Mouse (Mus musculus) forebrain, embryonic 12.5 days (tissue): ENCODE measurements at regions not wholly inside any gene's neighbourhood (a gene's known extent, or its start where the extent isn't known, plus 50 kb on each side); places are given as distances from the start of the nearest gene placed in this dataset.
"Not testable (repeated sequence)": the region's sequence is repeated elsewhere in the genome, so short reads cannot be mapped to it uniquely, and the experiment has no call there.

Experiments
- ATAC-seq: fragments of 200-750 bp; cut with Nextera tagmentation; 2 replicates; pipeline ENCODE4 v1.8.0; 2017; ENCODE audit warnings: moderate TSS enrichment; ENCODE audit not compliant: low FRiP score
- H3K27ac ChIP-seq: fragments of 300-500 bp; sonication (generic); 2 replicates; pipeline ENCODE4 v1.5.1; 2016; ENCODE audit warnings: mild to moderate bottlenecking
- H3K27me3 ChIP-seq: fragments of 300-500 bp; sonication (generic); 2 replicates; pipeline ENCODE4 v1.6.1; 2016; ENCODE audit warnings: mild to moderate bottlenecking
- H3K36me3 ChIP-seq: fragments of 300-500 bp; sonication (generic); replicated peaks from 2 replicates; pipeline ENCODE4 v1.6.1; 2016; ENCODE audit warnings: mild to moderate bottlenecking
- H3K4me1 ChIP-seq: fragments of 300-500 bp; sonication (generic); 2 replicates; pipeline ENCODE4 v1.6.1; 2016
- H3K4me2 ChIP-seq: fragments of 300-500 bp; sonication (generic); 2 replicates; pipeline ENCODE4 v1.6.1; 2016; ENCODE audit warnings: mild to moderate bottlenecking, moderate library complexity
- H3K4me3 ChIP-seq: fragments of 300-500 bp; sonication (generic); replicated peaks from 2 replicates; pipeline ENCODE4 v1.5.1; 2016; ENCODE audit warnings: mild to moderate bottlenecking
- H3K9ac ChIP-seq: fragments of 300-500 bp; sonication (generic); 2 replicates; pipeline ENCODE4 v1.6.1; 2016; ENCODE audit warnings: mild to moderate bottlenecking
- H3K9me3 ChIP-seq: fragments of 300-500 bp; sonication (generic); 2 replicates; pipeline ENCODE4 v1.6.1; 2016
- WGBS: fragments of 180-500 bp; shearing (Covaris S2); methylation state at CpG from one replicate; pipeline ENCODE4 v1.1.7; 2016; 5-methylcytosine and 5-hydroxymethylcytosine counted together

- not testable (repeated sequence) for H3K27me3 ChIP-seq, H3K4me2 ChIP-seq, ATAC-seq, H3K36me3 ChIP-seq, H3K9me3 ChIP-seq, H3K4me3 ChIP-seq, H3K4me1 ChIP-seq, H3K9ac ChIP-seq, H3K27ac ChIP-seq
- WGBS: 88% methylated on average over 7 of the region's 7 CpGs
These were observed 139.5 kb downstream of the Slc6a15 start for GRCm38 (mm10) chr10:103507051-103507450.

DNA sequence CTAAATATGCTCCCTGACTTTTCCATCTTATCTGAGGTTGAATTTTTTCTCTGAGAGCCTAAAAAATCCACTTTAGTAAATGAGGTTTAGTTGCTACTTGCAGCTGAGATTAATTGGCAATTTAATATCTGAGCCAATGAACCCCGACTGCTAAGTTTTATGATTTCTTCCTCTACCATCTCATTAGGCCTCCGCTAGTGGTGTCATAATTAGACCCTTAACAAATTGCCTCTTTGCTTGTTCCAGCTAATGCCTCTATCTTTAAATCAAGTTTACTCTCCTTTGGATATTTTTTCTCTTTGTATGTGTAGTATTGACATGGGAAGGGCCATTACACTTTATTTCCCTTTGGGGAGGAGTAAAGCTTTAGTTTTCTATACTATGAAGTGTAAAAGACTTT lies 176.9 kb downstream of the Slc6a15 start:
- no peak overlapping the region for H3K27ac ChIP-seq
- no peak overlapping the region for H3K4me2 ChIP-seq
- no peak overlapping the region for H3K9ac ChIP-seq
- no peaks in the 10 kb centered on the region for H3K36me3 ChIP-seq
- H3K27me3 ChIP-seq: no peaks in the 10 kb centered on the region
- no peak overlapping the region for H3K4me3 ChIP-seq
- ATAC-seq: no peak
- no peaks in the 10 kb centered on the region for H3K4me1 ChIP-seq
- WGBS: 75% methylated on average over 2 of the region's 2 CpGs
- no peaks in the 10 kb centered on the region for H3K9me3 ChIP-seq

- Histone ChIP-seq H3K4me2 (no peak overlapping the region), H3K4me3 (no peak overlapping the region), H3K9me3 (no peaks in the 10 kb centered on the region), H3K9ac (no peak overlapping the region), H3K27me3 (no peaks in the 10 kb centered on the region), H3K4me1 (no peaks in the 10 kb centered on the region), H3K27ac (no peak overlapping the region), H3K36me3 (no peaks in the 10 kb centered on the region)
- WGBS: 80% methylated on average over 2 of the region's 2 CpGs
- ATAC-seq: no peak
These were observed 181.9 kb downstream of the Slc6a15 start for GRCm38 (mm10) chr10:103549510-103549909.

DNA sequence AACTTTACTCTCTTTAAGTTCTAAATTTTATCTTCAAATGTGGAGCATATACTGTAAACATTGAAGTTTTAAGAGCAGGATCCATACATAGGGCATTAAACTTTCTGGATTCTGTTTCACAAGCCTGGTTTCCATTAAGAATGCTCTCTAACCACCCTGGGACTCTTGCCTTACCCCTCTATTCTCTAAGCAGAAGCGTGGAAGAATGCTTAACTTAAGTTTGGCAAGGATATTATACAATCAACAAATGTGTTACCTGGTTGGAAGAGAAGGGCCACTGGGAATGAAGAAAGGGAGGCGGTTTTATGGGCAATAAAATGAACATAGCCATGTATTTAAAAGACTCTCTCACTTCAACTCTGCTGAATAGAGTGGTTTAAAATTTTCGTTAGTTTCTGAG lies 217.5 kb downstream of the Slc6a15 start:
- Histone ChIP-seq H3K4me2 (no peak overlapping the region), H3K36me3 (no peaks in the 10 kb centered on the region), H3K27me3 (no peaks in the 10 kb centered on the region), H3K9me3 (no peaks in the 10 kb centered on the region), H3K4me1 (no peaks in the 10 kb centered on the region), H3K27ac (no peak overlapping the region), H3K9ac (no peak overlapping the region), H3K4me3 (no peak overlapping the region)
- no peak for ATAC-seq
- 78% methylated on average over 3 of the region's 3 CpGs for WGBS

DNA sequence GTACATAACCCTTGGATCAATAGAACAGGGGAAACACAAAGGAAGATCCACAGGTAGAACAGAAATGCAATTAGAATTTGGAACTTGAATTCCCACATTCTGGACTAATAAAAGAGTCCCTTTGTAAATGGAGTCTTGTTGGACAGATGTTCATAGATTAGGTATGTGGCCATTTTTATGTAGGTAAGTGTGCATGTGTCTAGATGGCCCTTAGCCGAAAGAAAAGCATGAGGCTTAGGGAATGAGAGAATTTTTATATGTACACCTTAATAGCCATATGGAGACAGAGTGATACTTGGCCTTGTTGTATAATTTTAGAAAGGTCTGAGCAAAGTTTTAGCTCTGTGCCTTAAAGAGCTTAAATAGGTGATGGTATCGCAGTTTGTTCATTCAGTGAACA lies 217.9 kb downstream of the Slc6a15 start:
- no peak for ATAC-seq
- no peaks in the 10 kb centered on the region for H3K4me1 ChIP-seq
- H3K27ac ChIP-seq: no peak overlapping the region
- no peaks in the 10 kb centered on the region for H3K36me3 ChIP-seq
- H3K9me3 ChIP-seq: no peaks in the 10 kb centered on the region
- no peaks in the 10 kb centered on the region for H3K27me3 ChIP-seq
- H3K4me2 ChIP-seq: no peak overlapping the region
- no peak overlapping the region for H3K9ac ChIP-seq
- 89% methylated on average over 2 of the region's 2 CpGs for WGBS
- H3K4me3 ChIP-seq: no peak overlapping the region

GRCm38 (mm10) chr10:103591985-103592384 lies 224.4 kb downstream of the Slc6a15 start:
- Histone ChIP-seq H3K4me3 (no peak overlapping the region), H3K4me2 (no peak overlapping the region), H3K36me3 (no peaks in the 10 kb centered on the region), H3K9me3 (no peaks in the 10 kb centered on the region), H3K27ac (no peak overlapping the region), H3K9ac (no peak overlapping the region), H3K4me1 (no peaks in the 10 kb centered on the region), H3K27me3 (no peaks in the 10 kb centered on the region)
- ATAC-seq: no peak
- WGBS: 95% methylated on average over 2 of the region's 2 CpGs

- no peaks in the 10 kb centered on the region for H3K36me3 ChIP-seq
- no peak overlapping the region for H3K27ac ChIP-seq
- no peak for ATAC-seq
- H3K9me3 ChIP-seq: no peaks in the 10 kb centered on the region
- no peak overlapping the region for H3K9ac ChIP-seq
- 53% methylated on average over 2 of the region's 2 CpGs for WGBS
- H3K4me2 ChIP-seq: no peak overlapping the region
- no peaks in the 10 kb centered on the region for H3K27me3 ChIP-seq
- no peak overlapping the region for H3K4me3 ChIP-seq
- no peaks in the 10 kb centered on the region for H3K4me1 ChIP-seq
These were observed 273.6 kb downstream of the Slc6a15 start for GRCm38 (mm10) chr10:103641162-103641561.

- WGBS: 61% methylated on average over 3 of the region's 3 CpGs
- no peak for ATAC-seq
These were observed 282.3 kb downstream of the Slc6a15 start for GRCm38 (mm10) chr10:103649848-103650247.

DNA sequence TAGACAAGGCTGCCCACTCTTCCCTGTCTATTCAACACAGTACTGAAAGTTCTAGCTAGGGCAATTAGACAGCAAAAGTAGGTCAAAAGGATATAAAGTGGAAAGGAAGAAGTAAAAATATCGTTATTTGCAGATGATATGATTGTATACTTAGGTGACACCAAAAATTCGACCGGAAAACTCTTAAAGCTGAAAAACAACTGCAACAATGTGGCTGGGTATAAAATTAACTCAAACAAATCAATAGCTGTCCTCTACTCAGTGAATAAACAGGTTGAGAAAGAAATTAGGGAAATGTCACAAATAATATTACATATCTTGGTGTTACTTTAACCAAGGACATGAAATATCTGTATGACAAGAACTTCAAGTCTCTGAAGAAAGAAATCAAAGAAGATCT lies 305.5 kb downstream of the Slc6a15 start:
- ATAC-seq: no peak
- no peak overlapping the region for H3K27ac ChIP-seq
- no peaks in the 10 kb centered on the region for H3K4me1 ChIP-seq
- H3K9me3 ChIP-seq: no peaks in the 10 kb centered on the region
- H3K27me3 ChIP-seq: no peaks in the 10 kb centered on the region
- no peak overlapping the region for H3K9ac ChIP-seq
- H3K4me2 ChIP-seq: no peak overlapping the region
- H3K36me3 ChIP-seq: no peaks in the 10 kb centered on the region
- 84% methylated on average over 3 of the region's 3 CpGs for WGBS
- H3K4me3 ChIP-seq: no peak overlapping the region

More at GRCm38 (mm10) chr10:103649848-103650247, 282.3 kb downstream of the Slc6a15 start:
- no peaks in the 10 kb centered on the region for H3K36me3 ChIP-seq
- H3K27me3 ChIP-seq: no peaks in the 10 kb centered on the region
- no peak overlapping the region for H3K27ac ChIP-seq
- H3K4me3 ChIP-seq: no peak overlapping the region
- no peak overlapping the region for H3K4me2 ChIP-seq
- no peaks in the 10 kb centered on the region for H3K9me3 ChIP-seq
- no peak overlapping the region for H3K9ac ChIP-seq
- H3K4me1 ChIP-seq: no peaks in the 10 kb centered on the region

GRCm38 (mm10) chr10:103673765-103674164 lies 306.2 kb downstream of the Slc6a15 start:
- H3K27ac ChIP-seq: no peak overlapping the region
- WGBS: 93% methylated on average over 3 of the region's 3 CpGs
- no peak for ATAC-seq
- H3K4me3 ChIP-seq: no peak overlapping the region
- no peak overlapping the region for H3K9ac ChIP-seq
- no peaks in the 10 kb centered on the region for H3K27me3 ChIP-seq
- no peak overlapping the region for H3K4me2 ChIP-seq
- no peaks in the 10 kb centered on the region for H3K36me3 ChIP-seq
- H3K9me3 ChIP-seq: no peaks in the 10 kb centered on the region
- H3K4me1 ChIP-seq: no peaks in the 10 kb centered on the region

DNA sequence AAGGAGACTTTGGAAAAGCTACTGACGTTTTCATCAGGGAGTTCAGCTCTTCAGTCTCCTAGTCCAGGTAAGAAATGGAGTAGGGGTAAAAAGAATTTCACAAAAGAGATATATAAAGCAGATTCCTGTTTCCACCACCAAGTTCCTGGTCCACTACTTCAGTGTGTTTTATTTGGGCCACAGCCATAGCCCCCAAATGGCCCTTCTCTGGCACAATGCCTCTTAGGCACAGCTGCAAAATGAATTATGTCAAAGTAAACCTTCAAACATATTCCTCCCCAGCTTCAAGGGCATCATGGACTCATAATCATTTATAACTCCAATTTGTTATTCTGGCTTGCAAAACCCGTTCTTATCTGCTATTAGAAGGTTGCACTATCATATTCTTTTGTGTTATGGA lies 325.1 kb downstream of the Slc6a15 start:
- H3K9me3 ChIP-seq: no peaks in the 10 kb centered on the region
- 34% methylated on average over 2 of the region's 2 CpGs for WGBS

DNA sequence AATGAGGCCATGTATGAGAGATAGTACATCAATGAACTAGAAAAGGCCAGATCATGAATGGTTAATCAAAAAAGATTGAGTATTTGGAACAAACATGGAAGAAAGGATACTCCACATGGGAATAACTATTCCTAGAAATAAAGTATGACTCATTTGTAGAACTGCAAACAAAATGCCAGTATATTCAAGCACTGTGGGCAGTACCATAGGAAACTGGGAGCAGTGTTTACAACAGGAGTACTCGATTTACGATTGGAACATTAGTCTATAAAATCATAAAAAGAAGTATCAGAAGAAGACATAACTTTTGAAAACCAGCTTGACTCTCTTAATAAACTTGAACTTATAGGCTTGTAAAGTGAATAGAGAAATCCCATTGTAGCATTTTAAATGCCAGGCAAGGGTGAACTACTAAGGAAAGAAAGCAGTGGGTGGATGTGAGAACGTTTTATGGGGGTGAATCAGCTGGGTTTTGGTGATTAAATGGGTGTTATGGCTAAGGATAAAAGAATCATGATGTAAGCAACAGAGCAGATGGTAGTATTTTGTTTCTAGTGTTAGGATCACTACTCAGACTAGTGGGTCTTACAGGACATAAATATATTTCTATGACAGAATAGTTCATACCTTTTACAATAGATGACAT lies 347.6 kb downstream of the Slc6a15 start:
- no peak for ATAC-seq
- Histone ChIP-seq H3K27me3 (no peaks in the 10 kb centered on the region), H3K36me3 (no peaks in the 10 kb centered on the region), H3K27ac (no peak overlapping the region), H3K4me1 (no peaks in the 10 kb centered on the region; the same call in 1 of the 2 replicates), H3K9me3 (no peaks in the 10 kb centered on the region), H3K4me3 (no peak overlapping the region), H3K4me2 (no peak overlapping the region), H3K9ac (no peak overlapping the region)
- WGBS: 70% methylated on average over 3 of the region's 3 CpGs

More for the DNA sequence above, 325.1 kb downstream of the Slc6a15 start:
- Histone ChIP-seq H3K36me3 (no peaks in the 10 kb centered on the region), H3K4me3 (no peak overlapping the region), H3K4me2 (no peak overlapping the region), H3K27ac (no peak overlapping the region), H3K4me1 (no peaks in the 10 kb centered on the region), H3K27me3 (no peaks in the 10 kb centered on the region), H3K9ac (no peak overlapping the region)
- ATAC-seq: no peak

- Histone ChIP-seq H3K27ac (no peak overlapping the region), H3K27me3 (no peaks in the 10 kb centered on the region), H3K36me3 (no peaks in the 10 kb centered on the region), H3K9me3 (no peaks in the 10 kb centered on the region), H3K4me2 (no peak overlapping the region), H3K4me3 (no peak overlapping the region), H3K4me1 (no peaks in the 10 kb centered on the region; the same call in 1 of the 2 replicates), H3K9ac (no peak overlapping the region)
- ATAC-seq: peak; percentile 30; the same call in 1 of the 2 replicates
- WGBS: 56% methylated on average over 8 of the region's 8 CpGs
These were observed 351.5 kb downstream of the Slc6a15 start for GRCm38 (mm10) chr10:103718998-103719662.
